Mouse (Mus musculus): ENCODE data around the gene Csn1s1. TPM values are rescaled to one million over a fixed set of nuclear protein-coding genes. Genes with fewer than 3 reads are reported as not detected.

The Csn1s1 gene
- total RNA-seq (2014; rRNA removed) (not detected in 2 replicates), polyA plus RNA-seq (2015; fragmentation: Nextera tagmentation; extraction: Ambion mirVana) (not detected in 2 replicates)

- H3K4me2 ChIP-seq (ENCODE audit: low read depth): no peak within 1 kb of the TSS
- no peak for TF ChIP-seq CTCF (IDR thresholded peaks at IDR 0.05; ENCODE audit: low read depth)
- no peak within 1 kb of the TSS for H3K9ac ChIP-seq
- no peaks in the 10 kb centered on the region for H3K27me3 ChIP-seq (ENCODE audit: insufficient read depth, low read length)
- DNase-seq (no peak), ATAC-seq (no peak)
- H3K27ac ChIP-seq (ENCODE audit: low read depth, low read length): no peak within 1 kb of the TSS
- H3K4me3 ChIP-seq (ENCODE audit: low read depth, low read length): no peak within 1 kb of the TSS
- no peaks in the 10 kb centered on the region for H3K9me3 ChIP-seq (ENCODE audit: low read length)
- no peaks in the 10 kb centered on the region for H3K36me3 ChIP-seq (ENCODE audit: insufficient read depth)
- H3K4me1 ChIP-seq (ENCODE audit: insufficient read depth): no peaks in the 10 kb centered on the region
Measured at GRCm38 (mm10) chr5:87665908-87666307, at the start of gene Csn1s1. Gene Csn1s1, plus strand, starts transcription at chr5:87666208.

- no peaks in the 10 kb centered on the region for H3K27me3 ChIP-seq (ENCODE audit: insufficient read depth, low read length)
- no peak for DNase-seq
- ATAC-seq: no peak
- H3K9ac ChIP-seq: no peak overlapping the region
- no peak for TF ChIP-seq CTCF (IDR thresholded peaks at IDR 0.05; ENCODE audit: low read depth)
- H3K9me3 ChIP-seq (ENCODE audit: low read length): no peaks in the 10 kb centered on the region
- no peak overlapping the region for H3K4me3 ChIP-seq (ENCODE audit: low read depth, low read length)
- no peaks in the 10 kb centered on the region for H3K36me3 ChIP-seq (ENCODE audit: insufficient read depth)
- H3K4me1 ChIP-seq (ENCODE audit: insufficient read depth): no peaks in the 10 kb centered on the region
- H3K27ac ChIP-seq (ENCODE audit: low read depth, low read length): no peak overlapping the region
- no peak overlapping the region for H3K4me2 ChIP-seq (ENCODE audit: low read depth)
Measured at GRCm38 (mm10) chr5:87622681-87623080, 43.3 kb upstream of the Csn1s1 start.

- H3K9ac ChIP-seq: no peak overlapping the region
- H3K36me3 ChIP-seq (ENCODE audit: insufficient read depth): no peaks in the 10 kb centered on the region
- H3K27me3 ChIP-seq (ENCODE audit: insufficient read depth, low read length): no peaks in the 10 kb centered on the region
- H3K4me1 ChIP-seq (ENCODE audit: insufficient read depth): no peaks in the 10 kb centered on the region
- no peak overlapping the region for H3K27ac ChIP-seq (ENCODE audit: low read depth, low read length)
- ATAC-seq: no peak
- no peak overlapping the region for H3K4me3 ChIP-seq (ENCODE audit: low read depth, low read length)
- TF ChIP-seq CTCF (IDR thresholded peaks at IDR 0.05; ENCODE audit: low read depth): peak; percentile 22
- no peak overlapping the region for H3K4me2 ChIP-seq (ENCODE audit: low read depth)
- no peaks in the 10 kb centered on the region for H3K9me3 ChIP-seq (ENCODE audit: low read length)
- DNase-seq: no peak
Measured at GRCm38 (mm10) chr5:87642787-87643186, 23.2 kb upstream of the Csn1s1 start.

- WGBS: 82% methylated on average over 3 of the region's 3 CpGs
Measured at GRCm38 (mm10) chr5:87699530-87699929, 33.5 kb downstream of the Csn1s1 start, which contains the start of gene Csn2. Gene Csn2, minus strand, starts transcription at chr5:87699630.

GRCm38 (mm10) chr5:87705891-87706290 lies 39.9 kb downstream of the Csn1s1 start:
- 81% methylated on average over 1 of the region's 1 CpGs for WGBS
- Histone ChIP-seq H3K27me3 (ENCODE audit: insufficient read depth, low read length) (no peaks in the 10 kb centered on the region), H3K36me3 (ENCODE audit: insufficient read depth) (no peaks in the 10 kb centered on the region), H3K4me3 (ENCODE audit: low read depth, low read length) (no peak overlapping the region), H3K4me2 (ENCODE audit: low read depth) (no peak overlapping the region), H3K4me1 (ENCODE audit: insufficient read depth) (no peaks in the 10 kb centered on the region), H3K27ac (ENCODE audit: low read depth, low read length) (no peak overlapping the region), H3K9ac (no peak overlapping the region), H3K9me3 (ENCODE audit: low read length) (no peaks in the 10 kb centered on the region)
- DNase-seq: no peak
- no peak for TF ChIP-seq CTCF (IDR thresholded peaks at IDR 0.05; ENCODE audit: low read depth)
- ATAC-seq: no peak

More at GRCm38 (mm10) chr5:87699530-87699929, 33.5 kb downstream of the Csn1s1 start, which contains the start of gene Csn2:
- ATAC-seq (no peak), DNase-seq (no peak)
- Histone ChIP-seq H3K27ac (ENCODE audit: low read depth, low read length) (no peak within 1 kb of the TSS), H3K4me2 (ENCODE audit: low read depth) (no peak within 1 kb of the TSS), H3K9ac (no peak within 1 kb of the TSS), H3K36me3 (ENCODE audit: insufficient read depth) (no peaks in the 10 kb centered on the region), H3K4me3 (ENCODE audit: low read depth, low read length) (no peak within 1 kb of the TSS), H3K4me1 (ENCODE audit: insufficient read depth) (no peaks in the 10 kb centered on the region), H3K9me3 (ENCODE audit: low read length) (no peaks in the 10 kb centered on the region), H3K27me3 (ENCODE audit: insufficient read depth, low read length) (no peaks in the 10 kb centered on the region)
- no peak for TF ChIP-seq CTCF (IDR thresholded peaks at IDR 0.05; ENCODE audit: low read depth)

Other genes with a start within 250 kb of the Csn1s1 start
- gene Ugt2b38, start 242.0 kb upstream of the Csn1s1 start, total RNA-seq (2014; rRNA removed): not detected in 2 replicates
- gene Ugt2b38, start 242.0 kb upstream of the Csn1s1 start, polyA plus RNA-seq (2015; fragmentation: Nextera tagmentation; extraction: Ambion mirVana): not detected in 2 replicates
- 0.08 TPM in 1 of 2 replicates, not detected in the other for gene Ugt2a2, start 183.9 kb upstream of the Csn1s1 start, total RNA-seq (2014; rRNA removed)
- not detected in 2 replicates for gene Ugt2a2, start 183.9 kb upstream of the Csn1s1 start, polyA plus RNA-seq (2015; fragmentation: Nextera tagmentation; extraction: Ambion mirVana)
- gene Gm43638, start 179.4 kb upstream of the Csn1s1 start, total RNA-seq (2014; rRNA removed): not detected in 2 replicates
- not detected in 2 replicates for gene Gm43638, start 179.4 kb upstream of the Csn1s1 start, polyA plus RNA-seq (2015; fragmentation: Nextera tagmentation; extraction: Ambion mirVana)
- not detected in 2 replicates for gene Ugt2a1, start 175.3 kb upstream of the Csn1s1 start, total RNA-seq (2014; rRNA removed)
- 0.38 TPM in 1 of 2 replicates, not detected in the other for gene Ugt2a1, start 175.3 kb upstream of the Csn1s1 start, polyA plus RNA-seq (2015; fragmentation: Nextera tagmentation; extraction: Ambion mirVana)
- not detected in 2 replicates for gene Sult1b1, start 128.0 kb upstream of the Csn1s1 start, total RNA-seq (2014; rRNA removed)
- gene Sult1b1, start 128.0 kb upstream of the Csn1s1 start, polyA plus RNA-seq (2015; fragmentation: Nextera tagmentation; extraction: Ambion mirVana): not detected in 2 replicates
- 0.08 TPM in 1 of 2 replicates, not detected in the other for gene Sult1d1, start 97.2 kb upstream of the Csn1s1 start, total RNA-seq (2014; rRNA removed)
- 0.11 TPM in 1 of 2 replicates, not detected in the other for gene Sult1d1, start 97.2 kb upstream of the Csn1s1 start, polyA plus RNA-seq (2015; fragmentation: Nextera tagmentation; extraction: Ambion mirVana)
- gene Sult1e1, start 74.6 kb upstream of the Csn1s1 start, total RNA-seq (2014; rRNA removed): not detected in 2 replicates
- gene Sult1e1, start 74.6 kb upstream of the Csn1s1 start, polyA plus RNA-seq (2015; fragmentation: Nextera tagmentation; extraction: Ambion mirVana): not detected in 2 replicates
- gene Csn2, start 33.4 kb downstream of the Csn1s1 start, total RNA-seq (2014; rRNA removed): not detected in 2 replicates
- not detected in 2 replicates for gene Csn2, start 33.4 kb downstream of the Csn1s1 start, polyA plus RNA-seq (2015; fragmentation: Nextera tagmentation; extraction: Ambion mirVana)
- not detected in 2 replicates for gene Csn1s2a, start 108.4 kb downstream of the Csn1s1 start, total RNA-seq (2014; rRNA removed)
- gene Csn1s2a, start 108.4 kb downstream of the Csn1s1 start, polyA plus RNA-seq (2015; fragmentation: Nextera tagmentation; extraction: Ambion mirVana): not detected in 2 replicates
- not detected in 2 replicates for gene Csn1s2b, start 141.9 kb downstream of the Csn1s1 start, total RNA-seq (2014; rRNA removed)
- not detected in 2 replicates for gene Csn1s2b, start 141.9 kb downstream of the Csn1s1 start, polyA plus RNA-seq (2015; fragmentation: Nextera tagmentation; extraction: Ambion mirVana)
- not detected in 2 replicates for gene Prr27, start 159.5 kb downstream of the Csn1s1 start, total RNA-seq (2014; rRNA removed)
- not detected in 2 replicates for gene Prr27, start 159.5 kb downstream of the Csn1s1 start, polyA plus RNA-seq (2015; fragmentation: Nextera tagmentation; extraction: Ambion mirVana)
- gene Odam, start 218.8 kb downstream of the Csn1s1 start, total RNA-seq (2014; rRNA removed): 0.29 TPM in 1 of 2 replicates, not detected in the other
- gene Odam, start 218.8 kb downstream of the Csn1s1 start, polyA plus RNA-seq (2015; fragmentation: Nextera tagmentation; extraction: Ambion mirVana): not detected in 2 replicates

Data from forebrain, postnatal 0 days (tissue).